Mouse (Mus musculus) lung, adult 2 months (tissue): ENCODE data around the gene Tmtc1.

ENCODE experiments used
- CTCF ChIP-seq: fragments of 200-500 bp; IDR thresholded peaks from 2 replicates; pipeline ENCODE4 v1.5.1; 2011; ENCODE audit warnings: mild to moderate bottlenecking, low read length, control low read depth; ENCODE audit not compliant: insufficient read depth
- POLR2A ChIP-seq: fragments of 200-500 bp; IDR thresholded peaks from 2 replicates; pipeline ENCODE4 v1.6.1; 2011; ENCODE audit warnings: low read depth, mild to moderate bottlenecking, control low read depth, low read length, borderline replicate concordance; ENCODE audit errors: extremely low read depth

GRCm38 (mm10) chr6:148342191-148342590 lies 102.0 kb downstream of the Tmtc1 start:
- TF ChIP-seq CTCF (no peak), POLR2A (no peak)
